Mouse (Mus musculus) embryonic facial prominence, embryonic 14.5 days (tissue): Measurements from ENCODE around the gene Cox6b2. TPM values are rescaled to one million over a fixed set of nuclear protein-coding genes. Genes with fewer than 3 reads are reported as not detected.
"Not testable (repeated sequence)": the region's sequence is repeated elsewhere in the genome, so short reads cannot be mapped to it uniquely, and the experiment has no call there.

ENCODE experiments used
- ATAC-seq: fragments of 200-750 bp; cut with Nextera tagmentation; 2 replicates; pipeline ENCODE4 v1.8.0; 2017; ENCODE audit warnings: low read depth, moderate number of reproducible peaks, moderate TSS enrichment
- DNase-seq: peaks from one replicate; pipeline ENCODE4 v3.0.0-alpha.2; 2015; ENCODE audit warnings: low spot score
- H3K27ac ChIP-seq: fragments of 300-500 bp; sonication (generic); replicated peaks from 2 replicates; pipeline ENCODE4 v1.5.1; 2014; ENCODE audit warnings: low read depth, mild to moderate bottlenecking, low read length, moderate library complexity
- H3K27me3 ChIP-seq: fragments of 300-500 bp; sonication (generic); replicated peaks from 2 replicates; pipeline ENCODE4 v1.6.1; 2014; ENCODE audit warnings: low read length; ENCODE audit not compliant: control insufficient read depth, insufficient read depth
- H3K36me3 ChIP-seq: fragments of 300-500 bp; sonication (generic); 2 replicates; pipeline ENCODE4 v1.6.1; 2014; ENCODE audit warnings: low read length, mixed read lengths; ENCODE audit not compliant: control insufficient read depth, insufficient read depth
- H3K4me1 ChIP-seq: fragments of 300-500 bp; sonication (generic); 2 replicates; pipeline ENCODE4 v1.6.1; 2014; ENCODE audit warnings: antibody characterized with exemption, low read length; ENCODE audit not compliant: control insufficient read depth, insufficient read depth
- H3K4me2 ChIP-seq: fragments of 300-500 bp; sonication (generic); 2 replicates; pipeline ENCODE4 v1.6.1; 2014; ENCODE audit warnings: low read depth, mild to moderate bottlenecking, low read length, moderate library complexity, mixed read lengths
- H3K4me3 ChIP-seq: fragments of 300-500 bp; sonication (generic); 2 replicates; pipeline ENCODE4 v1.5.1; 2014; ENCODE audit warnings: low read depth, mild to moderate bottlenecking, low read length
- H3K9ac ChIP-seq: fragments of 300-500 bp; sonication (generic); 2 replicates; pipeline ENCODE4 v1.6.1; 2014; ENCODE audit warnings: low read depth, mild to moderate bottlenecking, low read length, moderate library complexity, mixed read lengths
- H3K9me3 ChIP-seq: fragments of 300-500 bp; sonication (generic); 2 replicates; pipeline ENCODE4 v1.6.1; 2016; ENCODE audit warnings: low read length; ENCODE audit not compliant: control insufficient read depth
- WGBS: fragments of 180-500 bp; shearing (Covaris S2); extraction: QIAGEN DNeasy Blood & Tissue Kit; methylation state at CpG from one replicate; pipeline ENCODE4 v1.1.7; 2014; 5-methylcytosine and 5-hydroxymethylcytosine counted together
- polyA plus RNA-seq: library from polyadenylated mRNA; unstranded; fragments of >200 nt; fragmentation: Nextera tagmentation; extraction: Ambion mirVana; gene quantifications from 2 replicates; pipeline ENCODE4 v1.2.1, GENCODE M21; 2014

Cox6b2 gene
- 36.4 and 39.6 TPM in 2 replicates for polyA plus RNA-seq

- H3K9ac ChIP-seq, result peak within 1 kb of the TSS; percentile 26
- peak within 1 kb of the TSS; percentile 41 for H3K4me3 ChIP-seq
- peaks cover 14% of the 10 kb centered on the region for H3K4me1 ChIP-seq
- peak within 1 kb of the TSS; percentile 63 for H3K4me2 ChIP-seq
- peak; percentile 97 for DNase-seq
- ATAC-seq, result peak; percentile 94
- H3K9me3 ChIP-seq, result no peaks in the 10 kb centered on the region
- WGBS, result 4% methylated on average over 24 of the region's 24 CpGs
- no peaks in the 10 kb centered on the region for H3K36me3 ChIP-seq
- peak within 1 kb of the TSS; percentile 53 for H3K27ac ChIP-seq
- H3K27me3 ChIP-seq, result no peaks in the 10 kb centered on the region
Measured at GRCm38 (mm10) chr7:4752821-4753570, at the start of gene Cox6b2. TSS of gene Cox6b2 (minus strand) at chr7:4753094.

GRCm38 (mm10) chr7:4802247-4802646 is 49.4 kb upstream of the Cox6b2 start:
- Histone ChIP-seq H3K27ac (no peak overlapping the region), H3K4me3 (no peak overlapping the region), H3K4me1 (no peaks in the 10 kb centered on the region), H3K9me3 (no peaks in the 10 kb centered on the region), H3K4me2 (no peak overlapping the region), H3K9ac (no peak overlapping the region), H3K36me3 (peaks cover 34% of the 10 kb centered on the region), H3K27me3 (no peaks in the 10 kb centered on the region)
- DNase-seq (no peak), ATAC-seq (no peak)

- ATAC-seq (no peak; the same call in 1 of the 2 replicates), DNase-seq (peak; percentile 62)
- WGBS, result 70% methylated on average over 7 of the region's 7 CpGs
- Histone ChIP-seq H3K27me3 (no peaks in the 10 kb centered on the region), H3K4me3 (no peak overlapping the region), H3K4me1 (0 out of 2 replicates have a peak, but pooled peaks cover 3% of the 10 kb centered on the region), H3K9me3 (no peaks in the 10 kb centered on the region), H3K27ac (no peak overlapping the region), H3K9ac (no peak overlapping the region), H3K36me3 (peaks cover 44% of the 10 kb centered on the region), H3K4me2 (no peak overlapping the region)
Measured at GRCm38 (mm10) chr7:4795767-4796433, 43.0 kb upstream of the Cox6b2 start.

GRCm38 (mm10) chr7:4794631-4795168 is 41.8 kb upstream of the Cox6b2 start:
- Histone ChIP-seq H3K27me3 (no peaks in the 10 kb centered on the region), H3K4me2 (peak overlapping the region; percentile 95; the same call in 1 of the 2 replicates), H3K9ac (no peak overlapping the region), H3K4me1 (0 out of 2 replicates have a peak, but pooled peaks cover 3% of the 10 kb centered on the region), H3K27ac (no peak overlapping the region), H3K9me3 (no peaks in the 10 kb centered on the region), H3K4me3 (no peak overlapping the region), H3K36me3 (peaks cover 44% of the 10 kb centered on the region)
- WGBS, result 81% methylated on average over 3 of the region's 3 CpGs
- ATAC-seq (no peak), DNase-seq (no peak)

- H3K9me3 ChIP-seq, result no peaks in the 10 kb centered on the region
- ATAC-seq (no peak), DNase-seq (no peak)
- H3K4me3 ChIP-seq, result peak overlapping the region; percentile 91
- peak overlapping the region; percentile 99 for H3K9ac ChIP-seq
- H3K4me2 ChIP-seq, result peak overlapping the region; percentile 95
- no peaks in the 10 kb centered on the region; the same call in 1 of the 2 replicates for H3K27me3 ChIP-seq
- peak overlapping the region; percentile 96 for H3K27ac ChIP-seq
- peaks cover 5% of the 10 kb centered on the region; the same call in 1 of the 2 replicates for H3K4me1 ChIP-seq
- peaks cover 44% of the 10 kb centered on the region for H3K36me3 ChIP-seq
- WGBS, result 43% methylated on average over 4 of the region's 4 CpGs
Measured at GRCm38 (mm10) chr7:4793674-4794073, 40.8 kb upstream of the Cox6b2 start.

GRCm38 (mm10) chr7:4793248-4793647 is 40.4 kb upstream of the Cox6b2 start:
- H3K4me1 ChIP-seq, DNase-seq, H3K27me3 ChIP-seq, H3K9me3 ChIP-seq: not testable (repeated sequence)
- Histone ChIP-seq H3K36me3 (peaks cover 44% of the 10 kb centered on the region), H3K4me3 (peak overlapping the region; percentile 91), H3K9ac (peak overlapping the region; percentile 99), H3K4me2 (peak overlapping the region; percentile 95), H3K27ac (peak overlapping the region; percentile 96)
- ATAC-seq, result peak; percentile 2; the same call in 1 of the 2 replicates
- WGBS, result under 1% methylated on average over 29 of the region's 31 CpGs

GRCm38 (mm10) chr7:4792278-4793212 is 39.7 kb upstream of the Cox6b2 start, which contains the start of gene Rpl28:
TSS of gene Rpl28 (plus strand) at chr7:4792874.
- H3K36me3 ChIP-seq, result peaks cover 40% of the 10 kb centered on the region
- H3K4me3 ChIP-seq, result peak within 1 kb of the TSS; percentile 91
- peaks cover 10% of the 10 kb centered on the region for H3K4me1 ChIP-seq
- peak within 1 kb of the TSS; percentile 99 for H3K9ac ChIP-seq
- DNase-seq (peak; percentile 99), ATAC-seq (peak; percentile 95)
- 2% methylated on average over 41 of the region's 54 CpGs for WGBS
- H3K27me3 ChIP-seq, result no peaks in the 10 kb centered on the region; the same call in 1 of the 2 replicates
- peak within 1 kb of the TSS; percentile 95 for H3K4me2 ChIP-seq
- no peaks in the 10 kb centered on the region for H3K9me3 ChIP-seq
- peak within 1 kb of the TSS; percentile 96 for H3K27ac ChIP-seq
